Mouse (Mus musculus) liver, embryonic 14.5 days (tissue): ENCODE data around the gene Actn4. TPM values are rescaled to one million over a fixed set of nuclear protein-coding genes. Genes with fewer than 3 reads are reported as not detected.
A peak's percentile ranks its signal among the peaks of the same experiment; 100 is the strongest.

Experiments used
- ATAC-seq: fragments of 200-750 bp; cut with Nextera tagmentation; 2 replicates; pipeline ENCODE4 v1.8.0; 2017; ENCODE audit warnings: moderate number of reproducible peaks, mild to moderate bottlenecking, moderate library complexity; ENCODE audit not compliant: insufficient read depth
- DNase-seq, 3 experiments: peaks; one replicate each; pipeline ENCODE4 v3.0.0-alpha.2; 2012 to 2013; ENCODE audit warnings: low read depth in 3 of 3, low spot score in 3 of 3
- H3K27ac ChIP-seq: fragments of 300-500 bp; sonication (generic); 2 replicates; pipeline ENCODE4 v1.5.1; 2014; ENCODE audit warnings: moderate library complexity, mild to moderate bottlenecking, control low read depth, inconsistent platforms
- H3K27me3 ChIP-seq: fragments of 300-500 bp; sonication (generic); 2 replicates; pipeline ENCODE4 v1.6.1; 2014; ENCODE audit warnings: mild to moderate bottlenecking, low read length, moderate library complexity; ENCODE audit not compliant: control insufficient read depth, insufficient read depth
- H3K36me3 ChIP-seq: fragments of 300-500 bp; sonication (generic); replicated peaks from 2 replicates; pipeline ENCODE4 v1.6.1; 2014; ENCODE audit warnings: low read depth; ENCODE audit not compliant: control insufficient read depth, insufficient read depth
- H3K4me1 ChIP-seq, 2 experiments: fragments of 200-500 bp in 1 of 2; fragments of 300-500 bp in 1 of 2; sonication (generic) in 1 of 2; replicated peaks; 2 replicates each; pipeline ENCODE4 v1.6.1; 2012 to 2014; ENCODE audit warnings: antibody characterized with exemption in 1 of 2, inconsistent platforms in 1 of 2, low read length in 1 of 2; ENCODE audit not compliant: control insufficient read depth in 2 of 2, insufficient read depth in 2 of 2
- H3K4me2 ChIP-seq: fragments of 300-500 bp; sonication (generic); 2 replicates; pipeline ENCODE4 v1.6.1; 2014; ENCODE audit warnings: low read depth, mild to moderate bottlenecking, control low read depth, moderate library complexity
- H3K4me3 ChIP-seq, 2 experiments: fragments of 200-500 bp in 1 of 2; fragments of 300-500 bp in 1 of 2; sonication (generic) in 1 of 2; 2 replicates each; pipeline ENCODE4 v1.5.1; 2012 to 2014; ENCODE audit warnings: low read depth in 2 of 2, low read length in 2 of 2, mild to moderate bottlenecking in 2 of 2, control low read depth in 1 of 2, inconsistent platforms in 1 of 2, moderate library complexity in 1 of 2; ENCODE audit not compliant: insufficient read depth in 1 of 2
- H3K9ac ChIP-seq: fragments of 300-500 bp; sonication (generic); replicated peaks from 2 replicates; pipeline ENCODE4 v1.6.1; 2014; ENCODE audit warnings: mild to moderate bottlenecking, control low read depth, moderate library complexity
- H3K9me3 ChIP-seq: fragments of 300-500 bp; sonication (generic); 2 replicates; pipeline ENCODE4 v1.6.1; 2016; ENCODE audit warnings: low read length, mixed read lengths; ENCODE audit not compliant: control insufficient read depth
- CTCF ChIP-seq: IDR thresholded peaks from 2 replicates; pipeline ENCODE4 v1.5.1; 2016; ENCODE audit warnings: antibody characterized with exemption, low read depth, control low read depth
- EP300 ChIP-seq: IDR thresholded peaks from 2 replicates; pipeline ENCODE4 v1.6.1; 2016; ENCODE audit warnings: antibody characterized with exemption, low read depth
- WGBS: fragments of 180-500 bp; shearing (Covaris S2); extraction: QIAGEN DNeasy Blood & Tissue Kit; methylation state at CpG from one replicate; pipeline ENCODE4 v1.1.7; 2014; ENCODE audit not compliant: insufficient replicate concordance; 5-methylcytosine and 5-hydroxymethylcytosine counted together
- polyA plus RNA-seq, 2 experiments: library from polyadenylated mRNA; depleted of rRNA in 1 of 2; stranded (reverse) in 1 of 2; unstranded in 1 of 2; fragments of >200 nt; fragmentation: Nextera tagmentation in 1 of 2; extraction: Ambion mirVana in 1 of 2; gene quantifications; 2 replicates each; pipeline versions ENCODE4 v1.2.1 to v1.2.3; 2012 to 2014

Actn4 gene
- polyA plus RNA-seq, 2 experiments, result 80.4 to 94.5 TPM

- H3K4me3 ChIP-seq, result peak within 1 kb of the TSS; percentile 90 to 99
- 0 out of 2 replicates have a peak, but pooled peaks have one; percentile 9 for TF ChIP-seq CTCF
- TF ChIP-seq EP300, result no peak; the same call in 1 of the 2 replicates
- H3K9ac ChIP-seq, result peak within 1 kb of the TSS; percentile 85
- peak; percentile 99 for DNase-seq
- no peaks in the 10 kb centered on the region for H3K27me3 ChIP-seq
- peak; percentile 93 for ATAC-seq
- peaks cover 16 to 22% of the 10 kb centered on the region in 2 experiments for H3K4me1 ChIP-seq
- no peaks in the 10 kb centered on the region for H3K9me3 ChIP-seq
- peaks cover 29% of the 10 kb centered on the region for H3K36me3 ChIP-seq
- peak within 1 kb of the TSS; percentile 90 for H3K4me2 ChIP-seq
- WGBS, result under 1% methylated on average over 36 of the region's 36 CpGs
- H3K27ac ChIP-seq, result peak within 1 kb of the TSS; percentile 82
Observed at GRCm38 (mm10) chr7:28981651-28982273, 19.6 kb upstream of the Actn4 start, which contains the start of the genes Eif3k and Map4k1. TSS of gene Eif3k (minus strand) at chr7:28981864. TSS of gene Map4k1 (plus strand) at chr7:28982050.

GRCm38 (mm10) chr7:28977556-28977955 lies 15.4 kb upstream of the Actn4 start:
- H3K9ac ChIP-seq, result no peak overlapping the region
- H3K27ac ChIP-seq, result no peak overlapping the region
- no peak overlapping the region for H3K4me2 ChIP-seq
- TF ChIP-seq EP300 (no peak), CTCF (no peak)
- no peaks in the 10 kb centered on the region for H3K27me3 ChIP-seq
- peaks cover 56% of the 10 kb centered on the region for H3K36me3 ChIP-seq
- peaks cover 4 to 8% of the 10 kb centered on the region in 2 experiments; a peak in 3 of 4 replicates for H3K4me1 ChIP-seq
- ATAC-seq (no peak), DNase-seq (no peak)
- no peak overlapping the region for H3K4me3 ChIP-seq
- 85% methylated on average over 9 of the region's 9 CpGs for WGBS
- no peaks in the 10 kb centered on the region for H3K9me3 ChIP-seq

GRCm38 (mm10) chr7:28973025-28973424 lies 10.9 kb upstream of the Actn4 start:
- no peak for DNase-seq
- no peak overlapping the region for H3K27ac ChIP-seq
- peaks cover 48% of the 10 kb centered on the region for H3K36me3 ChIP-seq
- no peaks in the 10 kb centered on the region for H3K27me3 ChIP-seq
- peak; percentile 18; the same call in 1 of the 2 replicates for TF ChIP-seq CTCF
- TF ChIP-seq EP300, result no peak
- ATAC-seq, result no peak
- no peak overlapping the region for H3K4me3 ChIP-seq
- no peak overlapping the region for H3K9ac ChIP-seq
- H3K4me2 ChIP-seq, result no peak overlapping the region
- WGBS, result 76% methylated on average over 8 of the region's 8 CpGs
- 0 out of 4 replicates have a peak, but pooled peaks cover 0 to 5% of the 10 kb centered on the region in 2 experiments for H3K4me1 ChIP-seq
- H3K9me3 ChIP-seq, result no peaks in the 10 kb centered on the region

GRCm38 (mm10) chr7:28972542-28972985 lies 10.4 kb upstream of the Actn4 start:
- Histone ChIP-seq H3K36me3 (peaks cover 43% of the 10 kb centered on the region), H3K4me2 (no peak overlapping the region), H3K4me3 (no peak overlapping the region), H3K9ac (no peak overlapping the region), H3K9me3 (no peaks in the 10 kb centered on the region), H3K27ac (no peak overlapping the region), H3K4me1 (0 out of 4 replicates have a peak, but pooled peaks cover 0 to 5% of the 10 kb centered on the region in 2 experiments), H3K27me3 (no peaks in the 10 kb centered on the region)
- no peak for TF ChIP-seq EP300
- peak; percentile 93 for TF ChIP-seq CTCF
- 67% methylated on average over 8 of the region's 8 CpGs for WGBS
- ATAC-seq (no peak), DNase-seq (peak in 2 of 3 experiments; percentile 55 to 65)

- H3K9ac ChIP-seq, result no peak overlapping the region
- no peak overlapping the region for H3K4me3 ChIP-seq
- no peak overlapping the region for H3K4me2 ChIP-seq
- H3K36me3 ChIP-seq, result peaks cover 36% of the 10 kb centered on the region
- ATAC-seq, result no peak
- no peaks in the 10 kb centered on the region for H3K9me3 ChIP-seq
- TF ChIP-seq CTCF, result no peak
- H3K4me1 ChIP-seq, result 0 out of 4 replicates have a peak, but pooled peaks cover 0 to 5% of the 10 kb centered on the region in 2 experiments
- WGBS, result 72% methylated on average over 6 of the region's 6 CpGs
- H3K27me3 ChIP-seq, result no peaks in the 10 kb centered on the region
- DNase-seq, result no peak
- H3K27ac ChIP-seq, result no peak overlapping the region
Observed at GRCm38 (mm10) chr7:28971770-28972269, 9.7 kb upstream of the Actn4 start.
